Mouse (Mus musculus): ENCODE data around the gene Lpar1. TPM values are rescaled to one million over a fixed set of nuclear protein-coding genes. Genes with fewer than 3 reads are reported as not detected.

The Lpar1 gene
- polyA plus RNA-seq, 1 experiment from 2014 or later = 36.4 TPM

DNA sequence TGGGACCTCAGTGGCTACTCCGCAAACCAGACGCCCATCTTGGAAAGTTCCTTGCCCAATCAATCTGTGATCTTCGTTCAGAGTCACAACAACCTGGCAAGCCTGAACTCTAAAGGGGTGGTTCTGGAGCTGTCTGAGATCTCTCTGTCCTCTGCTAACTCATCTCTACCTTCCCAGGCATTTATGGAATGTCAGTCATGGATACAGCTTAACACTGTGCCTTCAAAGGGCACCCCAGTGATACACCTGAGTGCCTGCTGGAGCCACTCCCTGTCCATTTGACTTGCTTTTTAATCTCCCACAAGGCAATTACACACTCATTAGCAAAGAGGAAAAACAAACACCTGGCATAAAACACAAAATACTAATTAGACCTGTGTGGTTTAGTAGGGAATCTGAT, 62.0 kb downstream of the Lpar1 start:
- peak; percentile 63 for ATAC-seq (ENCODE audit: low FRiP score, low TSS enrichment)
- Histone ChIP-seq H3K27ac (replicated peaks) (peak overlapping the region; percentile 61), H3K4me2 (replicated peaks; ENCODE audit: low read depth) (peak overlapping the region; percentile 35)

DNA sequence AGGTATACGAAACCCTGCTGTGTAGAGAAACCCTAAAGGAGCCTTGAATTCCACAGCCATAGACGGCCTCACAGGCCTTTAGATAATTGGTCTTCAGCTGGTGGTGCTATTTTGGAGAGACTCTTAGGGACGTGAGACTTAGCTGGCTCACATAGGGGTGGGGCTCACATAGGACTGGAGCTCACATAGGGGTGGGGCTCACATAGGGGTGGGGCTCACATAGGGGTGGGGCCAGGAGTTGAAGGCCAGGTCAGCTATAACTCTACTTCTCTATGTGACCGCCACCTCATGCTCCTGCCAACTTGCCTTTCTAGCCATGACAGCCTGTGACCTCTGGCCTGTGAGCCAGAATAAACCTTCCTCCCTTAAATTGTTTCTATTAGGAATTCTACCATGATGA, 63.3 kb downstream of the Lpar1 start:
- Histone ChIP-seq H3K36me3 (ENCODE audit: control insufficient read depth, insufficient read depth, low read length) (peaks cover 4% of the 10 kb centered on the region; the same call in 1 of the 2 replicates), H3K9me3 (ENCODE audit: control insufficient read depth, low read length) (no peaks in the 10 kb centered on the region), H3K4me3 (ENCODE audit: low read depth, low read length) (no peak overlapping the region), H3K4me1 (replicated peaks; ENCODE audit: control insufficient read depth, insufficient read depth) (no peaks in the 10 kb centered on the region), H3K27me3 (ENCODE audit: control insufficient read depth, insufficient read depth, low read length) (no peaks in the 10 kb centered on the region), H3K27ac (replicated peaks) (no peak overlapping the region), H3K4me2 (replicated peaks; ENCODE audit: low read depth) (no peak overlapping the region), H3K9ac (ENCODE audit: low read length) (no peak overlapping the region)
- ATAC-seq (ENCODE audit: low FRiP score, low TSS enrichment) (peak; percentile 91), DNase-seq (ENCODE audit: low spot score) (peak; percentile 65)
- TF ChIP-seq CTCF (IDR thresholded peaks at IDR 0.05; ENCODE audit: low read depth) (no peak), EP300 (optimal IDR thresholded peaks at IDR 0.05) (no peak)
- WGBS = 66% methylated on average over 4 of the region's 4 CpGs

More for the DNA sequence above, 62.0 kb downstream of the Lpar1 start:
- Histone ChIP-seq H3K4me1 (replicated peaks; ENCODE audit: control insufficient read depth, insufficient read depth) (peaks cover 2% of the 10 kb centered on the region), H3K9me3 (ENCODE audit: control insufficient read depth, low read length) (no peaks in the 10 kb centered on the region), H3K9ac (ENCODE audit: low read length) (no peak overlapping the region), H3K4me3 (ENCODE audit: low read depth, low read length) (no peak overlapping the region; the same call in 1 of the 2 replicates), H3K36me3 (ENCODE audit: control insufficient read depth, insufficient read depth, low read length) (no peaks in the 10 kb centered on the region), H3K27me3 (ENCODE audit: control insufficient read depth, insufficient read depth, low read length) (no peaks in the 10 kb centered on the region)
- DNase-seq (ENCODE audit: low spot score) = peak; percentile 41
- TF ChIP-seq CTCF (IDR thresholded peaks at IDR 0.05; ENCODE audit: low read depth) (no peak), EP300 (optimal IDR thresholded peaks at IDR 0.05) (no peak)
- WGBS = 63% methylated on average over 3 of the region's 3 CpGs

DNA sequence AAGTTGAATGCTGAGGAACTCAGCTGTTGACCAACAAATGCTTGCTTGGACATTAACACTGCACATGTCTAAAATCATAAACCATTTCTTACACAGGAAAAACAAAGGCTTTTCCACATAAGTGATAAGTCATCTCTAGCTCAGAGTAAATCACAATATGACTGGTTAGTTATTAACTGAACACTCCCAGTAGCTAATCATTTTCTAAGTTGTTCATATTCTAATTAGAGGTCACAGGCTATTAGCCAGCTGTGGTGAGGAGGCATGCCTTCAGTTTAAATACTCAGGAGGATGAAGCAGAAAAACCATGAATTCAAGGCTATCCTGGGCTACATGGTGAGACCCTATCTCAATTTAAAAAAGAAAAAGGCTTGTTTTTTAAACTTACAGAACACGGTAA, 75.1 kb downstream of the Lpar1 start:
- Histone ChIP-seq H3K27me3 (ENCODE audit: control insufficient read depth, insufficient read depth, low read length) (no peaks in the 10 kb centered on the region), H3K4me3 (ENCODE audit: low read depth, low read length) (no peak overlapping the region), H3K4me1 (replicated peaks; ENCODE audit: control insufficient read depth, insufficient read depth) (no peaks in the 10 kb centered on the region), H3K27ac (replicated peaks) (no peak overlapping the region), H3K4me2 (replicated peaks; ENCODE audit: low read depth) (no peak overlapping the region), H3K9me3 (ENCODE audit: control insufficient read depth, low read length) (no peaks in the 10 kb centered on the region), H3K9ac (ENCODE audit: low read length) (no peak overlapping the region), H3K36me3 (ENCODE audit: control insufficient read depth, insufficient read depth, low read length) (peaks cover 3% of the 10 kb centered on the region; the same call in 1 of the 2 replicates)
- DNase-seq (ENCODE audit: low spot score) (no peak), ATAC-seq (ENCODE audit: low FRiP score, low TSS enrichment) (0 out of 2 replicates have a peak, but pooled peaks have one; percentile 47)
- no peak for TF ChIP-seq CTCF (IDR thresholded peaks at IDR 0.05; ENCODE audit: low read depth)
- 100% methylated on average over 1 of the region's 1 CpGs for WGBS

DNA sequence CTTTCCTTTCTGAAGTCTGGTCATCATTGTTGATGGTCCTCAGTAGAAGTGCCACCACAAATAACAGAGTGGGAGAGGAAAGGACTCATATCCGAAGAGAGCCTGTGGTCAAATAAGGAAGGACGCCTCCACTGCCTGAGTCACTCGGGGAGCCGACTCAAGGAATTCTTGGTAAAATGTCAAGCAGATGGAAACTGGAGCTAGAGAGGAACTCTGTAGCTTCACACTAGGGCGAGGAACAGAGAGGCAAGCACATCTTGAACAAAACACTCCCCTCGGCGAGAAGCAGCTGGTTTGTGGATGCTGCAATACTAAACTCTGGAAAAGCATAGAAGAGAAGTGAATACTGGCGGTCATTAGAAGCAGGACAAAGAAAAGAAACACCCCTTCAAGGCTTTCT, 76.0 kb downstream of the Lpar1 start:
- no peaks in the 10 kb centered on the region for H3K9me3 ChIP-seq (ENCODE audit: control insufficient read depth, low read length)
- no peak overlapping the region for H3K4me3 ChIP-seq (ENCODE audit: low read depth, low read length)
- DNase-seq (ENCODE audit: low spot score) = no peak
- ATAC-seq (ENCODE audit: low FRiP score, low TSS enrichment) = 0 out of 2 replicates have a peak, but pooled peaks have one; percentile 21
- H3K27ac ChIP-seq (replicated peaks) = no peak overlapping the region
- H3K27me3 ChIP-seq (ENCODE audit: control insufficient read depth, insufficient read depth, low read length) = no peaks in the 10 kb centered on the region
- H3K4me2 ChIP-seq (replicated peaks; ENCODE audit: low read depth) = no peak overlapping the region
- H3K4me1 ChIP-seq (replicated peaks; ENCODE audit: control insufficient read depth, insufficient read depth) = no peaks in the 10 kb centered on the region
- 85% methylated on average over 8 of the region's 8 CpGs for WGBS
- H3K9ac ChIP-seq (ENCODE audit: low read length) = no peak overlapping the region
- H3K36me3 ChIP-seq (ENCODE audit: control insufficient read depth, insufficient read depth, low read length) = peaks cover 3% of the 10 kb centered on the region; the same call in 1 of the 2 replicates
- TF ChIP-seq EP300 (optimal IDR thresholded peaks at IDR 0.05) (no peak), CTCF (IDR thresholded peaks at IDR 0.05; ENCODE audit: low read depth) (no peak)

DNA sequence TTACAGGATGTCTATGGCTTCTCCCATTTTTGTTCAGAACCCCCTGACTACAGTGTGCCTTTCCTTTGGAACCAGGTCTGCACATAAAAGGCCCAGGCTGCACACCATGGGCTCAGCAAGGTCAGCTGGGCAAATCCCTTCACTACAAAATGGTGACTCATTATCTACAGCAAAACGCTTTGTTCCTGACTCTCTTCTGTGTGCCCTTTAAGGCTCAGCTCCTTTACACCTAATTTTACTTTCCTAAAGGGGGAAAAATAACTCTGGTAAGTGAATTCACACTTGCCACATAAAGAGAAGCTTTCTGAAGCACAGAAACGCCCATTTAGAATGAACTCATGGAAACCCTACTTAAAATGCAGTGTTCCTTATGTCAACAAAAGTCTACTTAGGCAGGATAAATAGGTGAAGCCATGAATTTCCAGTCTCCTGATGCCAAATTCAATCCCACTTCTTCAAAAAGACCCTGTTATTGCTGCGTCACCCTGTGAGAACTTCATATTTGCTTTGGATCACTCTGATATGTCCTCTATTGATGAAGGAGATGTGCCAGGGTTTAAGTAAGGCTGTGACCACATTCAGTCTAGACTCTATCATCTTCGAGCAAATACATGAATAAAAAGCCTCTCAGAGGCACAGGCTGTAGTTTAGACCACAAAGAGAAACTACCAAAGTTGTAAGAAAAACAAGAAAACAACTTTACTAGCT, 82.3 kb downstream of the Lpar1 start:
- TF ChIP-seq CTCF (IDR thresholded peaks at IDR 0.05; ENCODE audit: low read depth) (no peak), EP300 (optimal IDR thresholded peaks at IDR 0.05) (no peak)
- Histone ChIP-seq H3K4me2 (replicated peaks; ENCODE audit: low read depth) (no peak overlapping the region), H3K36me3 (ENCODE audit: control insufficient read depth, insufficient read depth, low read length) (no peaks in the 10 kb centered on the region), H3K4me3 (ENCODE audit: low read depth, low read length) (no peak overlapping the region), H3K4me1 (replicated peaks; ENCODE audit: control insufficient read depth, insufficient read depth) (no peaks in the 10 kb centered on the region), H3K27me3 (ENCODE audit: control insufficient read depth, insufficient read depth, low read length) (no peaks in the 10 kb centered on the region), H3K27ac (replicated peaks) (no peak overlapping the region), H3K9ac (ENCODE audit: low read length) (no peak overlapping the region), H3K9me3 (ENCODE audit: control insufficient read depth, low read length) (no peaks in the 10 kb centered on the region)
- WGBS = 42% methylated on average over 4 of the region's 4 CpGs
- DNase-seq (ENCODE audit: low spot score) (no peak), ATAC-seq (ENCODE audit: low FRiP score, low TSS enrichment) (0 out of 2 replicates have a peak, but pooled peaks have one; percentile 40)
